Mouse (Mus musculus) midbrain, postnatal 0 days (tissue): ENCODE results near the gene Kansl2. TPM values are rescaled to one million over a fixed set of nuclear protein-coding genes. Genes with fewer than 3 reads are reported as not detected.

Experiments
- ATAC-seq: fragments of 200-750 bp; cut with Nextera tagmentation; 2 replicates; pipeline ENCODE4 v1.8.0; 2017; ENCODE audit warnings: moderate number of reproducible peaks, mild to moderate bottlenecking, moderate TSS enrichment, moderate library complexity; ENCODE audit not compliant: low FRiP score
- DNase-seq: peaks from one replicate; pipeline ENCODE4 v3.0.0-alpha.2; 2015; ENCODE audit warnings: low spot score
- H3K27ac ChIP-seq: fragments of 300-500 bp; sonication (generic); 2 replicates; pipeline ENCODE4 v1.5.1; 2014; ENCODE audit warnings: low read depth, mild to moderate bottlenecking, low read length, mixed read lengths
- H3K27me3 ChIP-seq: fragments of 300-500 bp; sonication (generic); 2 replicates; pipeline ENCODE4 v1.6.1; 2014; ENCODE audit warnings: low read length, control low read depth, mixed read lengths; ENCODE audit not compliant: insufficient read depth
- H3K36me3 ChIP-seq: fragments of 300-500 bp; sonication (generic); 2 replicates; pipeline ENCODE4 v1.6.1; 2014; ENCODE audit warnings: low read length, control low read depth, mixed read lengths; ENCODE audit not compliant: insufficient read depth
- H3K4me1 ChIP-seq: fragments of 300-500 bp; sonication (generic); 2 replicates; pipeline ENCODE4 v1.6.1; 2014; ENCODE audit warnings: mild to moderate bottlenecking, control low read depth, antibody characterized with exemption, low read length, mixed read lengths; ENCODE audit not compliant: insufficient read depth
- H3K4me2 ChIP-seq: fragments of 300-500 bp; sonication (generic); 2 replicates; pipeline ENCODE4 v1.6.1; 2014; ENCODE audit warnings: low read depth, mild to moderate bottlenecking, low read length, mixed read lengths; ENCODE audit not compliant: poor library complexity, severe bottlenecking
- H3K4me3 ChIP-seq: fragments of 300-500 bp; sonication (generic); 2 replicates; pipeline ENCODE4 v1.5.1; 2014; ENCODE audit warnings: low read depth, mild to moderate bottlenecking, low read length, moderate library complexity
- H3K9ac ChIP-seq: fragments of 300-500 bp; sonication (generic); replicated peaks from 2 replicates; pipeline ENCODE4 v1.6.1; 2014; ENCODE audit warnings: mild to moderate bottlenecking, low read length, moderate library complexity, mixed read lengths; ENCODE audit not compliant: poor library complexity, severe bottlenecking
- H3K9me3 ChIP-seq: fragments of 300-500 bp; sonication (generic); 2 replicates; pipeline ENCODE4 v1.6.1; 2016; ENCODE audit warnings: low read length, control low read depth
- CTCF ChIP-seq: IDR thresholded peaks from 2 replicates; pipeline ENCODE4 v1.5.1; 2016; ENCODE audit warnings: antibody characterized with exemption, mild to moderate bottlenecking
- WGBS: fragments of 180-500 bp; shearing (Covaris S2); extraction: QIAGEN DNeasy Blood & Tissue Kit; methylation state at CpG from one replicate; pipeline ENCODE4 v1.1.7; 2014; 5-methylcytosine and 5-hydroxymethylcytosine counted together
- polyA plus RNA-seq: library from polyadenylated mRNA; unstranded; fragments of >200 nt; fragmentation: Nextera tagmentation; extraction: Ambion mirVana; gene quantifications from 2 replicates; pipeline ENCODE4 v1.2.1, GENCODE M21; 2015
- total RNA-seq: library from RNA; depleted of rRNA; stranded (reverse); fragments of >200 nt; gene quantifications from 2 replicates; pipeline ENCODE4 v1.2.3, GENCODE M21; 2014

Kansl2 gene
- total and polyA plus RNA-seq, 2 experiments from 2014 or later, result 57.4 to 101 TPM

DNA sequence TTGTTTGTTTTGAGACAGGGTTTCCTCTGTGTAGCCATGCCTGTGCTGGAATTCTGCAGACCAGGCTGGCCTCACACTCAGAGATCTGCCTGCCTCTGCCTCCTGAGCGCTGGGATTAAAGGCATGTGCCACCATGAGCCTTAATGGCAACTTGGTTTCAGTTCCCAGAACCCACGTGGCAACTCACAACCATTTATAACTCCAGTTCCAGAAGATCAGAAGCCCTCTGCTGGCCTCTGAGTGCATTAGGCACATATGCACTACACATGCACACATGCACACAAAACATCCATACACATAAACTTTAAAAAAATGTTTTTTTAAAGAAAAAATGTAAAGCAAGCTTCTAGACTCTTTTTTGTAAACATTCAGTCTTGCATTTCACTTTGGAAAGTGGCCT lies 24.7 kb downstream of the Kansl2 start:
- no peaks in the 10 kb centered on the region for H3K27me3 ChIP-seq
- H3K9me3 ChIP-seq, result no peaks in the 10 kb centered on the region
- no peak for ATAC-seq
- H3K9ac ChIP-seq, result no peak overlapping the region
- H3K4me1 ChIP-seq, result no peaks in the 10 kb centered on the region
- H3K36me3 ChIP-seq, result no peaks in the 10 kb centered on the region
- TF ChIP-seq CTCF, result 0 out of 2 replicates have a peak, but pooled peaks have one; percentile 9
- H3K4me2 ChIP-seq, result no peak overlapping the region
- no peak overlapping the region for H3K4me3 ChIP-seq
- WGBS, result 63% methylated on average over 2 of the region's 2 CpGs
- no peak for DNase-seq
- H3K27ac ChIP-seq, result no peak overlapping the region

DNA sequence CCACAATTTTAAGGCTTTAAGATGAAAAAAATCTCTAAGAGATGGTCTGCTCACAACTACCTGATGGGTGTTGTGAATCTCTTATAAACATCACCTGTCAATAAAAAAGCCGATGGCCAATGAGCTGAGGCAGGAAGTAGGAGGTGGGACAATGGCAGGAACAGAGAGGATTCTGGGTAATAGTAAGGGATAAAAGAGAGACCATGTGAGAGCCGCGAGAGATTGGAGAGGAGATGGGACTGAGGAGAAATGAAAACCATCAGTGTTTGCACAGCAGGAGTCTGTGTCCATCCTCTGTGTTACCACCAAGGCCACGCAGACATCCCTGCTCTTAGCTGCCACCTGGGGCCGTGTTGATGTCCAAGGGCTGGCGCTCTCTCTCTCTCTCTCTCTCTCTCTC lies 26.7 kb downstream of the Kansl2 start:
- WGBS, result 89% methylated on average over 6 of the region's 6 CpGs
- no peak for ATAC-seq

GRCm38 (mm10) chr15:98506253-98506957 lies 27.7 kb downstream of the Kansl2 start:
- no peaks in the 10 kb centered on the region for H3K9me3 ChIP-seq
- no peak for DNase-seq
- no peak overlapping the region for H3K27ac ChIP-seq
- no peaks in the 10 kb centered on the region for H3K27me3 ChIP-seq
- no peak overlapping the region for H3K4me3 ChIP-seq
- ATAC-seq, result no peak
- 72% methylated on average over 9 of the region's 9 CpGs for WGBS
- no peaks in the 10 kb centered on the region for H3K4me1 ChIP-seq
- H3K9ac ChIP-seq, result no peak overlapping the region
- H3K36me3 ChIP-seq, result no peaks in the 10 kb centered on the region
- TF ChIP-seq CTCF, result peak; percentile 21
- H3K4me2 ChIP-seq, result no peak overlapping the region

More for the DNA sequence above, 26.7 kb downstream of the Kansl2 start:
- Histone ChIP-seq H3K9ac (no peak overlapping the region), H3K4me2 (no peak overlapping the region), H3K4me1 (no peaks in the 10 kb centered on the region), H3K9me3 (no peaks in the 10 kb centered on the region), H3K27me3 (no peaks in the 10 kb centered on the region), H3K36me3 (no peaks in the 10 kb centered on the region), H3K4me3 (no peak overlapping the region), H3K27ac (no peak overlapping the region)
- no peak for DNase-seq
- TF ChIP-seq CTCF, result no peak

DNA sequence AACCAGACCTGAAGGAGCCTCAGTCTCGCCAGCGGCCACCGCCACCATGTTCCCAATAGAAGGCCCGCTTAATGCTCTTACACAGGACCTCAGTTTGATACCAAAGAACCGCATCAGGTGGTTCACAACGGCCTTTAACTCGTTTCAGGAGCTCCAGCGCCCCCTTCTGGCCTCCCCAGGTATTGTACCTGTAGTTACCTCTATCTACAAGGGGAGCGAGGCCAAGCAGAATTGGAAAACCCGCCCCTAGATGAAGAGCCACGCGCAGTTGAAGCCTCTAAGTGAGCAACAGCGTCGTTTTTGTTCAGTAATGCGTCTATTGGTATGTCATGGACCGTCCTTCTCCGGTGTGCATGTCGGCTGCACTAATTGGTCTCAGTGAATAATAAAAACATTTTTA lies 29.6 kb downstream of the Kansl2 start:
- Histone ChIP-seq H3K4me2 (no peak overlapping the region), H3K9me3 (no peaks in the 10 kb centered on the region), H3K9ac (no peak overlapping the region), H3K36me3 (no peaks in the 10 kb centered on the region), H3K27ac (no peak overlapping the region), H3K27me3 (no peaks in the 10 kb centered on the region), H3K4me3 (no peak overlapping the region), H3K4me1 (no peaks in the 10 kb centered on the region)
- WGBS, result 13% methylated on average over 18 of the region's 18 CpGs
- peak; percentile 78 for TF ChIP-seq CTCF
- no peak for ATAC-seq
- peak; percentile 63 for DNase-seq

DNA sequence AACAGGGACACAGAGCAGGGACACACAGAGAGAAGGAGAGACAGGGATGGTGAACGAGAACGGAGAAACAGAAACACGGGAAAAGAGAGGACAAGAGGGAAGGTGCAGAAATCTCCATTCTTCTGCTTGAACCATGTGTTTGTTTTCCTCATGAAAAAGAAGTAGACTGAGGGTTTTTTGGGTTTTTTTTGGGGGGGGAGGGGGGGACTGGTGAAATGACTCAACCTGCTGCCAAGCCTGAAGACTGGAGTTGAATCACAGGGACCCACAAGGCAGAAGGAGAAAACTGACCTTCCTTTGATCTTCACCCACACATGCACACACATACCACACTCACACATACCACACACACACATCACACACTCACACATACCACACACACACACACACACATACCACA lies 30.7 kb downstream of the Kansl2 start:
- H3K4me3 ChIP-seq, result no peak overlapping the region
- ATAC-seq (no peak), DNase-seq (no peak)
- no peaks in the 10 kb centered on the region for H3K27me3 ChIP-seq
- WGBS, result 84% methylated on average over 3 of the region's 3 CpGs
- no peak overlapping the region for H3K27ac ChIP-seq
- H3K36me3 ChIP-seq, result no peaks in the 10 kb centered on the region
- TF ChIP-seq CTCF, result no peak
- H3K4me1 ChIP-seq, result no peaks in the 10 kb centered on the region
- H3K9me3 ChIP-seq, result no peaks in the 10 kb centered on the region
- no peak overlapping the region for H3K4me2 ChIP-seq
- no peak overlapping the region for H3K9ac ChIP-seq

GRCm38 (mm10) chr15:98497631-98498030 lies 36.4 kb downstream of the Kansl2 start:
- 93% methylated on average over 17 of the region's 17 CpGs for WGBS
- Histone ChIP-seq H3K9me3 (no peaks in the 10 kb centered on the region), H3K36me3 (no peaks in the 10 kb centered on the region), H3K4me3 (no peak overlapping the region), H3K4me1 (no peaks in the 10 kb centered on the region), H3K27ac (no peak overlapping the region), H3K27me3 (no peaks in the 10 kb centered on the region), H3K4me2 (no peak overlapping the region), H3K9ac (no peak overlapping the region)
- no peak for TF ChIP-seq CTCF
- no peak for ATAC-seq
- DNase-seq, result no peak
